Mouse (Mus musculus) embryonic facial prominence, embryonic 14.5 days (tissue): ENCODE data around the gene Mthfd2l. TPM values are rescaled to one million over a fixed set of nuclear protein-coding genes. Genes with fewer than 3 reads are reported as not detected.
A peak's percentile ranks its signal among the peaks of the same experiment; 100 is the strongest.

Source experiments
- ATAC-seq: fragments of 200-750 bp; cut with Nextera tagmentation; 2 replicates; pipeline ENCODE4 v1.8.0; 2017; ENCODE audit warnings: low read depth, moderate number of reproducible peaks, moderate TSS enrichment
- DNase-seq: peaks from one replicate; pipeline ENCODE4 v3.0.0-alpha.2; 2015; ENCODE audit warnings: low spot score
- H3K27ac ChIP-seq: fragments of 300-500 bp; sonication (generic); replicated peaks from 2 replicates; pipeline ENCODE4 v1.5.1; 2014; ENCODE audit warnings: low read depth, mild to moderate bottlenecking, low read length, moderate library complexity
- H3K27me3 ChIP-seq: fragments of 300-500 bp; sonication (generic); replicated peaks from 2 replicates; pipeline ENCODE4 v1.6.1; 2014; ENCODE audit warnings: low read length; ENCODE audit not compliant: control insufficient read depth, insufficient read depth
- H3K36me3 ChIP-seq: fragments of 300-500 bp; sonication (generic); 2 replicates; pipeline ENCODE4 v1.6.1; 2014; ENCODE audit warnings: low read length, mixed read lengths; ENCODE audit not compliant: control insufficient read depth, insufficient read depth
- H3K4me1 ChIP-seq: fragments of 300-500 bp; sonication (generic); 2 replicates; pipeline ENCODE4 v1.6.1; 2014; ENCODE audit warnings: antibody characterized with exemption, low read length; ENCODE audit not compliant: control insufficient read depth, insufficient read depth
- H3K4me2 ChIP-seq: fragments of 300-500 bp; sonication (generic); 2 replicates; pipeline ENCODE4 v1.6.1; 2014; ENCODE audit warnings: low read depth, mild to moderate bottlenecking, low read length, moderate library complexity, mixed read lengths
- H3K4me3 ChIP-seq: fragments of 300-500 bp; sonication (generic); 2 replicates; pipeline ENCODE4 v1.5.1; 2014; ENCODE audit warnings: low read depth, mild to moderate bottlenecking, low read length
- H3K9ac ChIP-seq: fragments of 300-500 bp; sonication (generic); 2 replicates; pipeline ENCODE4 v1.6.1; 2014; ENCODE audit warnings: low read depth, mild to moderate bottlenecking, low read length, moderate library complexity, mixed read lengths
- H3K9me3 ChIP-seq: fragments of 300-500 bp; sonication (generic); 2 replicates; pipeline ENCODE4 v1.6.1; 2016; ENCODE audit warnings: low read length; ENCODE audit not compliant: control insufficient read depth
- WGBS: fragments of 180-500 bp; shearing (Covaris S2); extraction: QIAGEN DNeasy Blood & Tissue Kit; methylation state at CpG from one replicate; pipeline ENCODE4 v1.1.7; 2014; 5-methylcytosine and 5-hydroxymethylcytosine counted together
- polyA plus RNA-seq: library from polyadenylated mRNA; unstranded; fragments of >200 nt; fragmentation: Nextera tagmentation; extraction: Ambion mirVana; gene quantifications from 2 replicates; pipeline ENCODE4 v1.2.1, GENCODE M21; 2014

Gene Mthfd2l
- polyA plus RNA-seq = 43.1 and 47.7 TPM in 2 replicates

GRCm38 (mm10) chr5:90930971-90931851, at the start of gene Mthfd2l:
Mthfd2l (plus strand) TSS chr5:90931117.
- DNase-seq (peak; percentile 94), ATAC-seq (peak; percentile 98)
- WGBS = under 1% methylated on average over 30 of the region's 79 CpGs
- peak within 1 kb of the TSS; percentile 98 for H3K9ac ChIP-seq
- peaks cover 23% of the 10 kb centered on the region for H3K36me3 ChIP-seq
- H3K4me3 ChIP-seq = peak within 1 kb of the TSS; percentile 81
- H3K4me2 ChIP-seq = peak within 1 kb of the TSS; percentile 66
- no peaks in the 10 kb centered on the region for H3K27me3 ChIP-seq
- peaks cover 7% of the 10 kb centered on the region; the same call in 1 of the 2 replicates for H3K4me1 ChIP-seq
- peak within 1 kb of the TSS; percentile 99 for H3K27ac ChIP-seq
- no peaks in the 10 kb centered on the region for H3K9me3 ChIP-seq

- Histone ChIP-seq H3K27me3 (no peaks in the 10 kb centered on the region), H3K36me3 (no peaks in the 10 kb centered on the region), H3K9ac (no peak overlapping the region), H3K27ac (no peak overlapping the region), H3K9me3 (no peaks in the 10 kb centered on the region), H3K4me3 (no peak overlapping the region), H3K4me1 (no peaks in the 10 kb centered on the region), H3K4me2 (no peak overlapping the region)
- no peak for ATAC-seq
- WGBS = 83% methylated on average over 5 of the region's 5 CpGs
- DNase-seq = no peak
Observed at GRCm38 (mm10) chr5:90881682-90882081, 49.2 kb upstream of the Mthfd2l start.

GRCm38 (mm10) chr5:90882146-90882545, 48.8 kb upstream of the Mthfd2l start:
- 77% methylated on average over 5 of the region's 5 CpGs for WGBS
- Histone ChIP-seq H3K4me2 (no peak overlapping the region), H3K27me3 (no peaks in the 10 kb centered on the region), H3K9ac (no peak overlapping the region), H3K36me3 (no peaks in the 10 kb centered on the region), H3K9me3 (no peaks in the 10 kb centered on the region), H3K4me3 (no peak overlapping the region), H3K27ac (no peak overlapping the region), H3K4me1 (no peaks in the 10 kb centered on the region)
- ATAC-seq (no peak), DNase-seq (no peak)

GRCm38 (mm10) chr5:90884628-90885242, 46.2 kb upstream of the Mthfd2l start:
- Histone ChIP-seq H3K4me2 (no peak overlapping the region), H3K4me3 (no peak overlapping the region), H3K27ac (no peak overlapping the region), H3K27me3 (no peaks in the 10 kb centered on the region), H3K9ac (no peak overlapping the region), H3K9me3 (no peaks in the 10 kb centered on the region), H3K36me3 (no peaks in the 10 kb centered on the region), H3K4me1 (no peaks in the 10 kb centered on the region)
- DNase-seq = peak; percentile 54
- ATAC-seq = peak; percentile 12; the same call in 1 of the 2 replicates
- WGBS = 44% methylated on average over 2 of the region's 2 CpGs

GRCm38 (mm10) chr5:90888661-90889060, 42.3 kb upstream of the Mthfd2l start:
- 75% methylated on average over 5 of the region's 5 CpGs for WGBS
- Histone ChIP-seq H3K9ac (no peak overlapping the region), H3K27me3 (no peaks in the 10 kb centered on the region; the same call in 1 of the 2 replicates), H3K4me1 (peaks cover 9% of the 10 kb centered on the region; the same call in 1 of the 2 replicates), H3K9me3 (no peaks in the 10 kb centered on the region), H3K4me3 (no peak overlapping the region), H3K36me3 (no peaks in the 10 kb centered on the region), H3K4me2 (no peak overlapping the region), H3K27ac (no peak overlapping the region)
- DNase-seq = no peak
- ATAC-seq = no peak

GRCm38 (mm10) chr5:90890519-90891463, 40.1 kb upstream of the Mthfd2l start, which contains the start of gene Cxcl1:
Cxcl1 (plus strand) TSS chr5:90891241.
- no peak within 1 kb of the TSS for H3K27ac ChIP-seq
- DNase-seq (peak; percentile 58), ATAC-seq (peak; percentile 86)
- H3K9me3 ChIP-seq = no peaks in the 10 kb centered on the region
- no peaks in the 10 kb centered on the region for H3K36me3 ChIP-seq
- H3K4me3 ChIP-seq = peak within 1 kb of the TSS; percentile 46
- no peaks in the 10 kb centered on the region; the same call in 1 of the 2 replicates for H3K27me3 ChIP-seq
- peak within 1 kb of the TSS; percentile 94 for H3K4me2 ChIP-seq
- peak within 1 kb of the TSS; percentile 62 for H3K9ac ChIP-seq
- peaks cover 9% of the 10 kb centered on the region; the same call in 1 of the 2 replicates for H3K4me1 ChIP-seq
- 8% methylated on average over 29 of the region's 30 CpGs for WGBS

GRCm38 (mm10) chr5:90891464-90891813, 39.5 kb upstream of the Mthfd2l start:
- H3K9me3 ChIP-seq = no peaks in the 10 kb centered on the region
- no peaks in the 10 kb centered on the region for H3K36me3 ChIP-seq
- 22% methylated on average over 10 of the region's 10 CpGs for WGBS
- peaks cover 9% of the 10 kb centered on the region; the same call in 1 of the 2 replicates for H3K4me1 ChIP-seq
- H3K27ac ChIP-seq = no peak overlapping the region
- DNase-seq = no peak
- peak overlapping the region; percentile 62 for H3K9ac ChIP-seq
- peak overlapping the region; percentile 94 for H3K4me2 ChIP-seq
- no peaks in the 10 kb centered on the region; the same call in 1 of the 2 replicates for H3K27me3 ChIP-seq
- peak overlapping the region; percentile 46 for H3K4me3 ChIP-seq
- no peak for ATAC-seq

GRCm38 (mm10) chr5:90894231-90894630, 36.7 kb upstream of the Mthfd2l start:
- Histone ChIP-seq H3K27ac (no peak overlapping the region), H3K4me1 (peaks cover 9% of the 10 kb centered on the region; the same call in 1 of the 2 replicates), H3K4me3 (no peak overlapping the region), H3K4me2 (no peak overlapping the region), H3K36me3 (no peaks in the 10 kb centered on the region), H3K27me3 (no peaks in the 10 kb centered on the region; the same call in 1 of the 2 replicates), H3K9ac (no peak overlapping the region), H3K9me3 (no peaks in the 10 kb centered on the region)
- ATAC-seq = no peak
- WGBS = 73% methylated on average over 8 of the region's 8 CpGs
- no peak for DNase-seq
